Mouse (Mus musculus): Measurements from ENCODE around the gene Hgfac.

The Hgfac gene

DNA sequence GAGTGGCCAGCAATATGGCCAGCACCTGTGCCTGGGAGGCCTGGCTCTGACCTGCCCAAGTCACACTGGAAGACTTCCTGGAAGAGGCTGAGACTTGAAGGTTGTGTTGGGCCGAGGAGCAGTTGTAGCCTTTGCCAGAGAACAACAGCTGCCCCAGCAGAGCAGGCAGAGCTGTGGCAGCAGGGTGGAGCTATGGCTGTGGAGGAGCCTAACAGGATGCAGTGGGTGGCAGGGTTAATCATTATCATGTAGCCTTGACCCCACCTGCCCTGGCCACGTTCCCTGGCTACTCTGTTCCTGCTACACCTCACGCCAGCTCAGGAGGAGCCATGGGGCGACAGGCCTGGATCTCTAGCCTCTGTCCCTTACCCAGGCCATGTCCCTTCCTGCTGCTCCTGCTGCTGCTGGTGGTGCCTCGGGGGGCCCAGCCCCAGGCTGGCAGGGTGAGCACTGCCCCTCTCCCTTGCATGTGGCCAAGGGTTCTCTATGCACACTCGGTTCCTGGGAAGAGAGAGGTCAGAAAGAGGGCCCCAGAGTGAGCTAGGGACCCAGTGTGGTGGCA, at the start of gene Hgfac:
Gene Hgfac, plus strand, starts transcription at position 242 of the 562 bp plus-strand sequence.
- DNase-seq: no peak

DNA sequence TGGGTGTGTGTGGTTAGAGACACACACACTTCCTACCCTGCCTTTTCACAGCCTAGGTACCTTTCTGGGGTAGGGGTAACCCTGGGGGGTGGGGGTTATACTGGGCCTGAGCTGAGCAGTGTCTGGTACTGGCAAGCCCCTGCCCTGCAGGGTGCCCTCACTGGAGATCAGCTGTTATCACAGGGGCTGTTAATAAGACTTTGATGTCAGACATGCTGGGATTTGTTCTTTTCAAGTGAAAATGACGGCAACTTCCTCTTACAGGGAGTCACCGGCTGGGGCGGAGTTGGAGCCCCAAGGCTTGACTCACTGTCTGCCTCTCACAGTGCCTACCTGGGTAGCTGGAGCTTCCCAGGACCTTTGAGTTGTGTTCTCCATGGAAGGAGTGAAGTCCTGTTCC, 42.6 kb upstream of the Hgfac start:
- DNase-seq: no peak

- no peak for DNase-seq
These were observed 42.0 kb upstream of the Hgfac start for GRCm38 (mm10) chr5:34999281-34999680.

GRCm38 (mm10) chr5:35000323-35000722, 41.0 kb upstream of the Hgfac start:
- no peak for DNase-seq

DNA sequence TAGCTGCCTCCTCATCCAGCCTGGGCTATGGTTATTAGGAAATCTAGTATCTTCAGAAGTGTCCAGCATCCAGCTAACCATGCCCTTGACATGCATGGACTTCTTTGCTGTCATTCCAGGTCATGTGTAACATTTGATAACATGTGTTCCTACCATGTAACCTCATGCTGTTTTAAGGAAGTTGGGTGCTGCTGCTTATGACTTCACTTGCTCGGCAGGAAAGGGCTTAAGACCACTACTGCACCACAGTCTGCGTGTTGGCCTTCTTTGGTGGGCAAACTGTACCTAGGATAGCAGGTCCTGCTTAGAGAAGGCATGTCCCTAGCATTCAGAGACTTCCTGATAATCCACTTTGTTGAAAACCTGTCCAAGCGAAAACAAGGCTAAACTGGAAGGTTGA, 40.2 kb upstream of the Hgfac start:
- no peak for DNase-seq

DNA sequence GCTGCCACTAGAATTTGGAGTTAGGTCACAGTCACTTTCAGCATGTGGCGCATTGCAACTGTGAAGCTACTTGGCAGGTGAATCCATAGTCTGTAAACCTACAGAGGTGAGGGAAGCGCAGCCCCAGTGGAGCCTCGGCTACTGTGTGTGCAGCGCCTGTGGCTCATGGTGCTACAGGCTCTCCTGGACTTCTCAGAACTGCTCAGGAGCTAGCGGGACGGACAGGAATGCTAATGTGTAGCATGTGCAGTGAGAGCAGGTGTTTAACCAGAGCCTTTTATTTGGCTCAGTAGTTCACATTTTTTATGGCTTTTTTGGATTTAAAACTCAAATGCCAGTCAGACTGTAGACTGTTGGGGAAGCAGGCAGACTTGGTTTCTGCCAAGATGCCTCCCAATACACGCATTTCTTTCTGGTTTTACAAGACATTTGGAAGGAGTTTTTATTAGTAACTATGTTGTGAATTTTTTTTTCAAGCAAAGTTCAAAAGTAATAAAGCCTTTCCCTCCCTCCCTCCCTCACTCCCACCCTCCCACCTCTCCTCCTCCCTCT, 37.6 kb upstream of the Hgfac start:
- DNase-seq: no peak

DNA sequence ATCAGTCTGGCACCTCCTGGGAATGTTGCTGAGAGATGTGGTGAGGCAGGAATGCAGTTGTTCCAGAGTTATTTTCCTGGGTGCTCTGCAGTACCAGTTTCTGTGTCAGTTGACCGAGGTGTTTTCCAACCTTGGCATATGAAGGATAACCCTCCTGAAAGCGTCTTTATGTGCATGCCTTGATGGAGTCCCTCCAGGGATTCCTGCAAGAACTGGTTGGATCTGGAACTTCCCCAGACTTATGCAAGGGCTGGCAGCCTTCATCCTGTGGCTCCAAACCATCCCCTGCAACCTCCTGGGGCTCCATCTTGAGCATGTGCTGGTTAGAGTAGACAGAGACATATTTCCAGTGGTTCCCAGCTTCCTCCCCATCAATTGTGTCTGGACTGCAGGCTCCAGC, 36.5 kb upstream of the Hgfac start:
- no peak for DNase-seq

GRCm38 (mm10) chr5:35005659-35006058, 35.6 kb upstream of the Hgfac start:
- DNase-seq: no peak

GRCm38 (mm10) chr5:35006599-35006998, 34.7 kb upstream of the Hgfac start:
- no peak for DNase-seq

GRCm38 (mm10) chr5:35009163-35009562, 32.1 kb upstream of the Hgfac start:
- DNase-seq: no peak

GRCm38 (mm10) chr5:35010656-35011055, 30.7 kb upstream of the Hgfac start:
- no peak for DNase-seq

- no peak for DNase-seq
These were observed 30.0 kb upstream of the Hgfac start for GRCm38 (mm10) chr5:35011156-35011923.

- no peak for DNase-seq
These were observed 27.3 kb upstream of the Hgfac start for GRCm38 (mm10) chr5:35014036-35014435.

DNA sequence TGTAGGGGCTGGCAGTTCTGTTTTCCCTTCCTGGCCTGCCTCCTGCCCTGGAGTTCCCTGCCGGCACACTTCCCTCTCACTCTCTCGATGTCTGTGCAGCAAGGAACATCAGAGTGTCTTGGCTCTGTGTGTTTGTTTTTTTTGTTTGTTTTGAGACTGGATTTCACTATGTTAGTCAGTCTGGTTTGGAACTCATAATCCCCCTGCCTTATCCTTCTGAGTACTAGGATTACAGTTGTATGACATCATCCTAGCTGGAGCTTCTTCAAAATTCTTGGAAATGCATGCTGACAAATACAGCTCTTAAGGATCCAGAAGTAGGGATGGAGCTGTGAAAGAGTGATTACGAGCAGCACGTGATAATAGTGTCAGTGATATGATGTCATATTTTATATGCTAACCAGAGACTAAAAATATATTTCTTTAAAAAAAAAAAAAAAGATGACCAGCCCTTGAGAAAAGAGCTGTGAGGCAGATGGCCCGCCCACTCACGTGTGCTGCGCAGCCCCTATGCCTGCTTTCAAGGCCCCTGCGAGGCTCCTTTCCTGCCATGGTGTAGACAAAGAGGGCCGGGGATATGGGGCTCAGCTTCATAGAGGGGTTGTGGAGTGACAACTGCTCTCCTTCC, 21.5 kb upstream of the Hgfac start:
- no peak for DNase-seq

DNA sequence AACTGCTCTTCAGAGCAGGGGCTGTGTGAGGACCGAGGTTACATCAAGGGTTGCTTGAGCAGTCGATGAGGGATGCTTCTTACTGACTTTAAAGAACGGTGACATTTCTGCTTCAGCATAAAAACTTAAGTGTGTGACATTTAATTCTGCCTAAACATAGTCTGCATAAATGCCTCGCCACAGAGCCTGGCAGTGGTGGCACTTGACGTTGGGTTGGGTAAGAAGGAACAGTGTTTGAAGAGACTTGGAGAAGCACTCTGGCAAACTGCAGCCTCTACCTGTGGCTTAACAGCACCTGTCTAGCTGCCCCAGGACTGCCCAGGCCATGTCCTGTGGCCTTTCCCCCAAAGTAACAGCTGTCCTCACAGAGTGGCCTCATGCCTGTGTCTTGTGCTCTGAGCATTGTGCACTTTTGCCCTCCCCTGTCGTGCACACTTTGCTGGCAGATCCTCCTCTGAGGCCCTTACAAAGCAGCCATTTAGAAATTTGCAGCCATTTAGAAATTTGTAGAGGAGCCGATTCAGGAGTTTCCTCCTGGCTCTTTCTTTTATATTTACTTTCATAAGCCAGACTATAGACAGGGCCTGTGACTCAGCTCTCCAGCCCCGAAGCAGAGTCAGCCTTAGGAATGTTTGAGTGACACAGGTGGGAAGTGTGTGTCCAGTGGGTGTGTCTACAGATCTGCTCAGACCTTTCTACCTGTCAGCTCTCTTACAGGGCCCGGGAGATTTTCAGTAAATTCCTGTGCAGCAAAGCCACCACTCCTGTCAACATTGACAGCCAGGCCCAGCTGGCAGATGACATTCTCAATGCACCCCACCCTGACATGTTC, 20.7 kb upstream of the Hgfac start:
- DNase-seq: no peak

- peak in 1 of 2 experiments; percentile 40 for DNase-seq
These were observed 16.3 kb upstream of the Hgfac start for GRCm38 (mm10) chr5:35024975-35025374.

- no peak for DNase-seq
These were observed 12.0 kb upstream of the Hgfac start for GRCm38 (mm10) chr5:35029303-35029702.

DNA sequence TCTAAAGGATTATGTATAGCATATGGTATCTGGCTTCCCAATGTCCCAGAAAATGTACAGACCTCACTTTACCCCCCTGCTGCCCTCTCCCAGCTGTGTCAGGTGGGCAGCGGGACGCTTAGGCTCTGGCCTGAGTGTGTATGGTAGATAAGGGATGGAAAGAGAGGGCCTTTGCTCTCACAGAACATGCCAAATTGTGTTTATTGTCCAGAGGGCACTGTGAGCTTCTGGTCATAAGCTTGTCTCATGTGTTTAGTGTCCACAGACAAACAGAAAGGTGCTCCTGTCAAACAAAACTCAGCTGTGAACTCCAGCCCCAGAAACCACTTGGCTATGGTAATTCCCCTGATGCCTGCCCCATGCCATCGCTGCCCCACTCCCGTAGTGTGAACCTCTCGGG, 11.6 kb upstream of the Hgfac start:
- no peak for DNase-seq

DNA sequence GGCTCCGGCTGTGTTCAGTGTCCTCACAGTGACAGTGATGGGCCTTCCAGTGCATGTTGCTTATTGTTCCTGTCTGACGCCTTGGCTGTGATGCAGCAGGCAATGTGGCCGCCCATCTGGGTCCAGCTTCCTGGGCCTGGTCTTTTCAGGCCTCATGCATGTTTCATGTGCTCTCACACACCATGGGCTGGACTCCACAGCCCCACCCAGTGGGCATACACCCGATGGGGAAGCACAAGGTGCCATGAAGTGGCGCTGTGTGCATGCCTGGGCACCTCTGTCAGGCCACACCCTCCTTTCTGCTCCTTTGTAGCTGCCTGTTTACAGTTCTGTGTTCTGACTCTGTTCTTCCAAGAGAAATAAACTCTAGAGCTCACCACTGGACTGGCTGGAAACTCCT, 8.2 kb upstream of the Hgfac start:
- DNase-seq: peak in 1 of 2 experiments; percentile 32

DNA sequence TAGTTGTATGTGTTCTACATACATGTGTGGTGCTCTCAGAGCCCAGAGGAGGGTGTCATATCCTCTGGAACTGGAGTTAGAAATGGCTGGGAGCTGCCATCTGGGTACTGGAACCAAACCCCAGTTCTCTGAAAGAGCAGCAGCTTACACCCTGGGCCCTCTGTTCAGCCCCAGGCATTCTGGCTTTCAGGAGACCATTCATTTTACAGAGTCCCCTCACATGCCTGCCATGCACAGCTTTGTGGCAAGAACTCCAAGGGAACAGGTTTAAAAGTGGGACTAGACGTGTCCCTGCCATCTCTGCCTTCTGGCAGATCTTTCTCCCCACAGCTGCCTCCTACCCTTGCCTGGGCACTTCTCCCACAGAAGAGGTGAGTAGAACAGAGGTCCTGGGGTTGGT, 7.7 kb upstream of the Hgfac start:
- no peak for DNase-seq

DNA sequence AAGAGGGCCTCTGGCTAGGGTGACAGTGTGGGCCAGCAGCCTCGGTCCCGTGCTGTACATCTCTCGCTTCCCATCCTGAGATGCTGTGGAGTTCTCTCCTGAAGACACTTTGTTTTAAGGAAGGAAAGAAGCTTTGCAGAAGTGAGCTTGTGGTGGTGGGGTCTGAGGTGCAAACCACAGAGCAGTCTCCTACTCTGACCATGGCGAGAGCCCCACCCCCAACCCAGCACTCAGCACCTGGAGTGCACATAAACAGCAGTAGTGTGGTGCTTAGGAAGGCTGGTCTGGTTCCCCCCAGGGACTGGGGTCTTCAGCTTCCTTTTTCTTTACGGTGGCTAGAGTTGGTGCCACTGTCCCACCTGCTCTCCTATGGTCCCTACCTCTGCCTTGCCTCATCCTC, 6.2 kb upstream of the Hgfac start:
- no peak for DNase-seq

- no peak for DNase-seq
These were observed 5.5 kb upstream of the Hgfac start for GRCm38 (mm10) chr5:35035795-35036194.

GRCm38 (mm10) chr5:35037438-35037837, 3.9 kb upstream of the Hgfac start:
- no peak for DNase-seq

All from spleen, adult 18-20 months (tissue).